ENCODE assay signal across 34 mouse cellular contexts in genomic region chr9:96532531-96532930, GRCm38 (mm10). TPM values are rescaled to one million over a fixed set of nuclear protein-coding genes. Genes with fewer than 3 reads are reported as not detected.
DNase-seq lines count a peak whose midpoint lies in the region; ATAC-seq lines count a peak whose summit lies in the region.
"Had no signal": no experiment of that assay in that cellular context is flagged by ENCODE, and none has a peak within 500 bp of the region (broad histone marks: within the 10 kb centered on the region; RNA-seq: fewer than 3 reads in every experiment).

No protein-coding gene starts in this region.

- H3K9ac ChIP-seq in lung, embryonic 15.5 days: no peak overlapping the region
- H3K9ac ChIP-seq in hindbrain, embryonic 11.5 days (ENCODE audit: low read depth, low read length): no peak overlapping the region
- H3K9ac ChIP-seq: embryonic facial prominence, embryonic 12.5 days; forebrain, embryonic 12.5 days; forebrain, postnatal 0 days; hindbrain, embryonic 15.5 days; kidney, embryonic 15.5 days; limb, embryonic 15.5 days; liver, embryonic 14.5 days; neural tube, embryonic 15.5 days had no signal

- no peak for ATAC-seq in lung, embryonic 15.5 days (ENCODE audit: borderline replicate concordance, extremely low read depth, low FRiP score, low TSS enrichment)
- ATAC-seq in hindbrain, embryonic 11.5 days (ENCODE audit: low FRiP score): no peak
- ATAC-seq: forebrain, postnatal 0 days; inflammation-experienced regulatory T-cells, adult 6 months; Patski had no signal

- 37% methylated on average over 4 of the region's 4 CpGs for WGBS in lung, embryonic 15.5 days
- WGBS in hindbrain, embryonic 11.5 days: 81% methylated on average over 4 of the region's 4 CpGs

- H3K9me3 ChIP-seq in lung, embryonic 15.5 days: no peaks in the 10 kb centered on the region
- no peaks in the 10 kb centered on the region for H3K9me3 ChIP-seq in hindbrain, embryonic 11.5 days (ENCODE audit: control insufficient read depth, low read length)
- H3K9me3 ChIP-seq: embryonic facial prominence, embryonic 12.5 days; forebrain, embryonic 12.5 days; heart, embryonic 10.5 days; hindbrain, embryonic 15.5 days; kidney, embryonic 15.5 days; limb, embryonic 15.5 days; neural tube, embryonic 15.5 days had no signal

- no peak overlapping the region for H3K4me3 ChIP-seq in lung, embryonic 15.5 days
- H3K4me3 ChIP-seq in hindbrain, embryonic 11.5 days (ENCODE audit: low read depth, low read length): no peak overlapping the region
- H3K4me3 ChIP-seq: embryonic facial prominence, embryonic 12.5 days; forebrain, embryonic 12.5 days; heart, embryonic 10.5 days; hindbrain, embryonic 15.5 days; kidney, embryonic 15.5 days; limb, embryonic 15.5 days; neural tube, embryonic 15.5 days had no signal

- no peaks in the 10 kb centered on the region for H3K27me3 ChIP-seq in lung, embryonic 15.5 days
- no peaks in the 10 kb centered on the region for H3K27me3 ChIP-seq in hindbrain, embryonic 11.5 days (ENCODE audit: control insufficient read depth, insufficient read depth, low read length)
- H3K27me3 ChIP-seq: embryonic facial prominence, embryonic 12.5 days; forebrain, embryonic 12.5 days; hindbrain, embryonic 15.5 days; kidney, embryonic 15.5 days; limb, embryonic 15.5 days; neural tube, embryonic 15.5 days; Patski had no signal

- peak; percentile 53 for DNase-seq in heart, adult 11 months
- no peak for DNase-seq in heart, postnatal 4 days
- no peak for DNase-seq in lung, postnatal 4 days
- DNase-seq in lung, postnatal 25 days (ENCODE audit: low spot score): peak; percentile 23
- no peak for DNase-seq in ovary, adult 18-20 months (ENCODE audit: low spot score)
- DNase-seq in hindbrain, embryonic 11.5 days (ENCODE audit: low spot score): no peak
- DNase-seq: adrenal gland, postnatal 10 days; cerebellum, adult 8-10 months; cerebellum, postnatal 36 days; forebrain, postnatal 0 days; gastrocnemius, postnatal 14 days; kidney, adult 11 months; kidney, postnatal 25 days; midbrain, embryonic 14.5 days; right cerebral cortex, postnatal 25 days; thymus, adult 2 months; thymus, postnatal 36 days had no signal

- no peak overlapping the region for H3K4me2 ChIP-seq in lung, embryonic 15.5 days
- no peak overlapping the region for H3K4me2 ChIP-seq in hindbrain, embryonic 11.5 days (replicated peaks; ENCODE audit: low read depth, low read length)
- H3K4me2 ChIP-seq: embryonic facial prominence, embryonic 12.5 days; forebrain, embryonic 12.5 days; hindbrain, embryonic 15.5 days; kidney, embryonic 15.5 days; limb, embryonic 15.5 days; neural tube, embryonic 15.5 days had no signal

- peaks cover 50% of the 10 kb centered on the region for H3K4me1 ChIP-seq in lung, embryonic 15.5 days
- peaks cover 4% of the 10 kb centered on the region; the same call in 1 of the 2 replicates for H3K4me1 ChIP-seq in hindbrain, embryonic 11.5 days (replicated peaks; ENCODE audit: control insufficient read depth, insufficient read depth, low read length)

- no peaks in the 10 kb centered on the region for H3K36me3 ChIP-seq in lung, embryonic 15.5 days
- H3K36me3 ChIP-seq in hindbrain, embryonic 11.5 days (ENCODE audit: control insufficient read depth, insufficient read depth, low read length): no peaks in the 10 kb centered on the region
- H3K36me3 ChIP-seq: embryonic facial prominence, embryonic 12.5 days; forebrain, embryonic 12.5 days; heart, embryonic 10.5 days; hindbrain, embryonic 15.5 days; kidney, embryonic 15.5 days; limb, embryonic 15.5 days; neural tube, embryonic 15.5 days had no signal

- H3K27ac ChIP-seq in lung, embryonic 15.5 days: peak overlapping the region; percentile 59
- H3K27ac ChIP-seq in hindbrain, embryonic 11.5 days (ENCODE audit: low read depth, low read length): no peak overlapping the region
- H3K27ac ChIP-seq: embryonic facial prominence, embryonic 12.5 days; forebrain, embryonic 12.5 days; heart, embryonic 10.5 days; hindbrain, embryonic 15.5 days; kidney, embryonic 15.5 days; limb, embryonic 15.5 days; liver, embryonic 14.5 days; macrophage; neural tube, embryonic 15.5 days had no signal

RNA-seq across cellular contexts. Expression of gene Gm28729, which starts 7.5 kb away (rescaled TPM):
- not detected for total RNA-seq in heart, postnatal 4 days (2021)
- 0.39 and 0.65 TPM in 2 replicates for polyA plus RNA-seq in lung, embryonic 15.5 days (2015; fragmentation: Nextera tagmentation; extraction: Ambion mirVana)
- 0.25 and 0.56 TPM in 2 replicates for polyA plus RNA-seq in hindbrain, embryonic 11.5 days (2014; fragmentation: Nextera tagmentation; extraction: Ambion mirVana)
- total RNA-seq: granulocyte monocyte progenitor cell, adult 5-6 weeks; hematopoietic stem cell, adult 5-6 weeks; MEL; monocyte, adult 5-6 weeks had no signal
- polyA plus RNA-seq: embryonic facial prominence, embryonic 12.5 days; heart, embryonic 10.5 days; heart, embryonic 16.5 days; inflammation-experienced regulatory T-cells, adult 6 months; kidney, embryonic 15.5 days; midbrain, embryonic 14.5 days; neural tube, embryonic 15.5 days; Patski had no signal

RNA-seq across cellular contexts. Expression of gene Rnf7, which starts 54.1 kb away (rescaled TPM):
- total RNA-seq in heart, postnatal 4 days (2021): 10 to 100 TPM; 81.0 to 94.0 TPM
- polyA plus RNA-seq in lung, embryonic 15.5 days (2015; fragmentation: Nextera tagmentation; extraction: Ambion mirVana): 200 and 209 TPM in 2 replicates
- 287 and 290 TPM in 2 replicates for polyA plus RNA-seq in hindbrain, embryonic 11.5 days (2014; fragmentation: Nextera tagmentation; extraction: Ambion mirVana)

Comparison
In these comparisons a context has a peak if more than half of its experiments do, and no peak if none do; other contexts are left out.
1. DNase-seq: peak in heart, adult 11 months (single experiment) and lung, postnatal 25 days (single experiment); none in heart, postnatal 4 days (single experiment), lung, postnatal 4 days (0 of 2), ovary, adult 18-20 months (single experiment) and hindbrain, embryonic 11.5 days (single experiment).